Mouse (Mus musculus): ENCODE measurements around the gene Gm21310. TPM values are rescaled to one million over a fixed set of nuclear protein-coding genes. Genes with fewer than 3 reads are reported as not detected.
"Not testable (repeated sequence)": the region's sequence is repeated elsewhere in the genome, so short reads cannot be mapped to it uniquely, and the experiment has no call there.

Gm21310 gene
- total RNA-seq (2021): not detected

DNA sequence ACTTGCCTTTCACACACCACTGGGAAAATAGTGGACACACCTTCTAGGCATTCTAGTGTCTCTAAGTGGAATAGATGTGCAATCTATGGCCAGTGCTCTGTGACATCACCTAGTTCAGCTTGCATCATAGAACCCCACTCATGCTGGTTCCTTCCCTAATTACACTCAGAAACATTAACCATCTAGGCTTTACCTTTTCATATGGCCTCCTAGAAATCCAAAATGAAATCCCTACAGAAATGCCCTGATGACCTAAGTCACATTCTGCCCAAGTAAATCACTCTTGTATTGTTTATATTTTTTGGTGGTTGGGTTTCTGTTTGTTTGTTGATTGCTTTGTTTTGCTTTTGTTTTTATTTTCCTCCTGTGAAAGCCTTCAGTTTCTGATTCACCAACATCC lies at the start of gene Gm21310:
Gene Gm21310, minus strand, starts transcription at position 101 of the 400 bp plus-strand sequence.
- intact Hi-C loops (cut with DNase I): not testable (repeated sequence)

More for the DNA sequence above, at the start of gene Gm21310:
- DNase-seq (ENCODE audit: extremely low spot score in 1 of 2, low spot score in 2 of 2): not testable (repeated sequence)

Other genes with a start within 250 kb of the Gm21310 start
- gene Gm20834, start 177.4 kb upstream of the Gm21310 start, total RNA-seq (2021): not detected

All from left cerebral cortex, postnatal 10 days (tissue).